Mouse (Mus musculus): ENCODE data around the gene Gpr45.

GRCm38 (mm10) chr1:42907153-42907552 lies 45.5 kb upstream of the Gpr45 start:
- TF ChIP-seq CTCF (IDR thresholded peaks at IDR 0.05; ENCODE audit: extremely low read depth, insufficient read length, insufficient replicate concordance, low read depth, low read length) = no peak
- TF ChIP-seq POLR2A (IDR thresholded peaks at IDR 0.05; ENCODE audit: low read depth, low read length) = no peak
